Mouse (Mus musculus) E14TG2a.4 (cell line): ENCODE data around the gene Ak9.
A peak's percentile ranks its signal among the peaks of the same experiment; 100 is the strongest.

Experiments used
- H3K27me3 ChIP-seq: 2 replicates; pipeline ENCODE4 v1.6.1; 2014; ENCODE audit warnings: low read length, control low read depth; ENCODE audit not compliant: insufficient read depth
- H3K36me3 ChIP-seq: 2 replicates; pipeline ENCODE4 v1.6.1; 2014; ENCODE audit warnings: low read length, control low read depth; ENCODE audit not compliant: insufficient read depth
- H3K4me1 ChIP-seq: replicated peaks from 2 replicates; pipeline ENCODE4 v1.6.1; 2014; ENCODE audit warnings: low read depth, low read length, control low read depth
- H3K4me3 ChIP-seq: replicated peaks from 2 replicates; pipeline ENCODE4 v1.5.1; 2014; ENCODE audit warnings: mild to moderate bottlenecking, low read length
- H3K9me3 ChIP-seq: 2 replicates; pipeline ENCODE4 v1.6.1; 2014; ENCODE audit warnings: low read length, control low read depth
- CTCF ChIP-seq: conservative IDR thresholded peaks from 2 replicates; pipeline ENCODE4 v1.5.1; 2014; ENCODE audit warnings: low read length
- NANOG ChIP-seq: IDR thresholded peaks from 2 replicates; pipeline ENCODE4 v1.6.1; 2014; ENCODE audit warnings: borderline replicate concordance, low read length, mixed read lengths
- POU5F1 ChIP-seq: IDR thresholded peaks from 2 replicates; pipeline ENCODE4 v1.6.1; 2014; ENCODE audit warnings: low read length, borderline replicate concordance

Gene Ak9

DNA sequence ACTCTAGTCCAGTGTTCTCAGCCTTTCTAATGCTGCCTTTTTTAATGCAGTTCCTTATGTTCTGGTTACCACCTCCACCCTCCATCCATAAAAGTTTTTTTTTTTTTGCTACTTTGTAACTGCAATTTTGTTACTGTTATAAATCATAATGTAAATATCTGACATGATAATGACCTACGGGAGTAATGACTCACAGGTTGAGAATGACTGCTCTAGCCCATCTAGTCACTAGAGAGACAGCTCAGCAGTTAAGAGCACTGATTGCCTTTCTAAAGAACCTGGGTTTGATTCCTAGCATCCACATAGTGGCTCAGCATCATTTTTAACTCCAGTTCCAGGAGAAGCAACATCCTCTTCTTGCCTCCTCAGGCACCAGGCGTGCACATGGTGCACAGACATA lies 21.7 kb upstream of the Ak9 start:
- Histone ChIP-seq H3K4me1 (no peaks in the 10 kb centered on the region), H3K4me3 (no peak overlapping the region), H3K9me3 (peaks cover 12% of the 10 kb centered on the region), H3K36me3 (peaks cover 42% of the 10 kb centered on the region), H3K27me3 (no peaks in the 10 kb centered on the region)
- TF ChIP-seq POU5F1 (no peak), NANOG (no peak), CTCF (no peak)

GRCm38 (mm10) chr10:41287618-41288017 lies 16.2 kb upstream of the Ak9 start:
- H3K36me3 ChIP-seq: peaks cover 36% of the 10 kb centered on the region
- TF ChIP-seq NANOG (no peak), CTCF (no peak), POU5F1 (no peak)
- H3K4me1 ChIP-seq: peaks cover 24% of the 10 kb centered on the region
- H3K9me3 ChIP-seq: peaks cover 13% of the 10 kb centered on the region
- H3K27me3 ChIP-seq: no peaks in the 10 kb centered on the region
- no peak overlapping the region for H3K4me3 ChIP-seq

- H3K27me3 ChIP-seq: no peaks in the 10 kb centered on the region
- H3K9me3 ChIP-seq: peaks cover 13% of the 10 kb centered on the region
- peaks cover 29% of the 10 kb centered on the region for H3K4me1 ChIP-seq
- no peak overlapping the region for H3K4me3 ChIP-seq
- TF ChIP-seq NANOG (no peak), POU5F1 (no peak), CTCF (no peak)
- H3K36me3 ChIP-seq: peaks cover 32% of the 10 kb centered on the region
These were observed 15.7 kb upstream of the Ak9 start for GRCm38 (mm10) chr10:41288074-41288473.

- peaks cover 37% of the 10 kb centered on the region for H3K4me1 ChIP-seq
- TF ChIP-seq POU5F1 (no peak), CTCF (peak; percentile 87)
- H3K27me3 ChIP-seq: no peaks in the 10 kb centered on the region
- 0 out of 2 replicates have a peak overlapping the region, but pooled peaks have one; percentile 14 for H3K4me3 ChIP-seq
- peaks cover 23% of the 10 kb centered on the region for H3K36me3 ChIP-seq
- peaks cover 13% of the 10 kb centered on the region for H3K9me3 ChIP-seq
These were observed 14.9 kb upstream of the Ak9 start for GRCm38 (mm10) chr10:41288771-41289415.

DNA sequence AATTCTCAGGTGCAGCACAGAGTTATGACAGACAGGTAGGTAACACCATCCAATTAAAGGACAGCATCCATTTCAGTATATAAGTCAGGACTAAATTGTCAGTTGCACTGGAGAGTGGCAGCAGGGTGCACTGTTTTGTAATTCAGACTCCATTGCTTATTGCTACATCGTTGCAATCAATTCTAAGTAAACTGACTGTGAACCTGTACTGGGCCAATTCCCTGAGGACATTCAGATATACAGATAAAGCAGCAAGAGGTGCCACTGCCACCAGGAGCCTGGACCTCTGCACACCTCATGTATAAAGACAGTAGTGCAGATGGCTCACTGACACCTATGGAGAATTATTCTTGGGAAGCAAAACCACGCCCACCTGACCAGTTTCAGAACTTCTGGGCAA lies 12.8 kb upstream of the Ak9 start:
- Histone ChIP-seq H3K9me3 (peaks cover 11% of the 10 kb centered on the region), H3K36me3 (peaks cover 5% of the 10 kb centered on the region; the same call in 1 of the 2 replicates), H3K4me3 (no peak overlapping the region), H3K4me1 (peaks cover 50% of the 10 kb centered on the region), H3K27me3 (no peaks in the 10 kb centered on the region)
- TF ChIP-seq POU5F1 (no peak), CTCF (no peak)

- H3K4me1 ChIP-seq: peaks cover 59% of the 10 kb centered on the region
These were observed 10.8 kb upstream of the Ak9 start for GRCm38 (mm10) chr10:41293019-41293418.

GRCm38 (mm10) chr10:41294734-41295133 lies 9.0 kb upstream of the Ak9 start:
- Histone ChIP-seq H3K9me3 (no peaks in the 10 kb centered on the region), H3K4me3 (no peak overlapping the region), H3K27me3 (no peaks in the 10 kb centered on the region), H3K4me1 (peaks cover 55% of the 10 kb centered on the region), H3K36me3 (no peaks in the 10 kb centered on the region)
- TF ChIP-seq NANOG (no peak), POU5F1 (no peak), CTCF (no peak)

More at GRCm38 (mm10) chr10:41293019-41293418, 10.8 kb upstream of the Ak9 start:
- Histone ChIP-seq H3K9me3 (no peaks in the 10 kb centered on the region), H3K27me3 (no peaks in the 10 kb centered on the region), H3K36me3 (no peaks in the 10 kb centered on the region), H3K4me3 (no peak overlapping the region)
- TF ChIP-seq CTCF: no peak

DNA sequence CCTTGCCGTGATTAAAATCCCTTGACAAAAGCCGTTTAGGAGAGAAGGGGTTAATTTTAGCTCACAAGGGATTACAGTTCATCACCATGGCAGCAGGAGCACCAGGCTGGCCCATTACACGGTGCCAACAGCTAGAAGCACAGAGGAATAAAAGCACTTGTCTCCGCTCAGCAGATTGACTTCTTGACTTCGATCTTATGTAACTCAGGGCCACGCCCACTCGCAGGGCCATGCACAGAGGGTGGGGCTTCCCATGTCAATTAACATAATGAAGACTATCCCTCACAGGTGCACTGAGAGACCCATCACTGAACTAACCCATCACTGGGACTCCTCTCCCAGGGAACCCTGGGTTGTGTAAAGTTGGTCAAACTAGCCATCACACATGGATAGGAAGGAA lies 8.6 kb upstream of the Ak9 start:
- Histone ChIP-seq H3K4me1 (peaks cover 58% of the 10 kb centered on the region), H3K9me3 (no peaks in the 10 kb centered on the region), H3K36me3 (no peaks in the 10 kb centered on the region), H3K27me3 (no peaks in the 10 kb centered on the region), H3K4me3 (no peak overlapping the region)
- TF ChIP-seq POU5F1 (no peak), CTCF (no peak), NANOG (no peak)

DNA sequence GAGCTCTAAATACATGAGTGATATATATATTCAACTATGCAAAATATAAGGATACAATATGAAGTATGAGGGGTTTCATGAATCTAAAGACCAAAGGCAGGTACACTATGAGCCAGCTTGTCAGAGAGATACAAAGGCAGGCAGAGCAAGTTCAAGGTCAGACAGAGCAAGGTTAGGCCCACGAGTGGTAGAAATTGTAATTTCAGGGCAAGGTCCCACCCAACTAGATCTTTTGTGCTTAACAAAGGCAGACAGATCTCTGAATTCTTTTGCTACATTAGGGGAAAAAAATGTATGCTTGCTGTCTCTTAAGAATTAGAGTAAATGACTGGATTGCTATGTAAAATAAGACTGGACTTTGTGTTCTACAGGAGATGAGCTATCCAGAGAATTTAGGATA lies 3.6 kb upstream of the Ak9 start:
- Histone ChIP-seq H3K4me1 (peaks cover 52% of the 10 kb centered on the region), H3K9me3 (no peaks in the 10 kb centered on the region), H3K27me3 (no peaks in the 10 kb centered on the region), H3K4me3 (0 out of 2 replicates have a peak overlapping the region, but pooled peaks have one; percentile 13), H3K36me3 (no peaks in the 10 kb centered on the region)
- TF ChIP-seq CTCF (no peak), NANOG (no peak), POU5F1 (no peak)
